Comparison of ENCODE assay signal across 9 mouse cellular contexts in genomic region chr2:62513477-62513876, GRCm38 (mm10). TPM values are rescaled to one million over a fixed set of nuclear protein-coding genes. Genes with fewer than 3 reads are reported as not detected.
DNase-seq lines count a peak whose midpoint lies in the region.
"Had no signal": no experiment of that assay in that cellular context is flagged by ENCODE, and none has a peak within 500 bp of the region (broad histone marks: within the 10 kb centered on the region; RNA-seq: fewer than 3 reads in every experiment).

No protein-coding gene starts in this region.

- DNase-seq in cerebellum, adult 18-20 months = peak; percentile 44 to 58
- peak; percentile 87 to 89 for DNase-seq in cerebellum, postnatal 14 days
- DNase-seq in layer of hippocampus, adult 8-10 months (ENCODE audit: low spot score in 2 of 2) = peak; percentile 64 to 74
- DNase-seq in right cerebral cortex, postnatal 10 days (ENCODE audit: low spot score in 2 of 2) = peak; percentile 84 to 85
- DNase-seq in embryo, embryonic 10.5 days (ENCODE audit: low spot score) = no peak
- DNase-seq in ovary, adult 18-20 months (ENCODE audit: low spot score) = no peak
- DNase-seq in kidney, postnatal 4 days = no peak
- DNase-seq: retina, postnatal 1 day had no signal

RNA-seq across cellular contexts. Expression of gene Gcg, which starts 30.0 kb away (rescaled TPM):
- not detected for total RNA-seq in layer of hippocampus, adult 8-10 months (2022)
- total RNA-seq: gastrocnemius, adult 8-10 months had no signal

Comparison
In these comparisons a context has a peak if more than half of its experiments do, and no peak if none do; other contexts are left out.
1. DNase-seq: peak in cerebellum, adult 18-20 months (2 of 2), cerebellum, postnatal 14 days (2 of 2), layer of hippocampus, adult 8-10 months (2 of 2) and right cerebral cortex, postnatal 10 days (2 of 2); none in embryo, embryonic 10.5 days (single experiment), ovary, adult 18-20 months (single experiment) and kidney, postnatal 4 days (0 of 2).